Mouse (Mus musculus): ENCODE measurements around the gene Tas2r104. TPM values are rescaled to one million over a fixed set of nuclear protein-coding genes. Genes with fewer than 3 reads are reported as not detected.

The Tas2r104 gene
- not detected for polyA plus RNA-seq (2014; fragmentation: Illumina TruSeq; extraction: RNeasy Lipid Tissue Mini Kit (QIAGEN cat#74804); ENCODE audit: low read depth, low replicate concordance)

GRCm38 (mm10) chr6:131685644-131686043 lies at the start of gene Tas2r104:
Gene Tas2r104 (minus strand): TSS chr6:131685744.

GRCm38 (mm10) chr6:131689963-131690362 lies 4.4 kb upstream of the Tas2r104 start, which contains the start of gene Tas2r114:
Gene Tas2r114 (minus strand): TSS chr6:131690063.

GRCm38 (mm10) chr6:131687395-131687794 lies 1.9 kb upstream of the Tas2r104 start, which contains the start of gene Tas2r105:
Gene Tas2r105 (minus strand): TSS chr6:131687495.

GRCm38 (mm10) chr6:131678786-131679185 lies 6.8 kb downstream of the Tas2r104 start, which contains the start of gene Tas2r106:
Gene Tas2r106 (minus strand): TSS chr6:131678886.

GRCm38 (mm10) chr6:131660049-131660448 lies 25.5 kb downstream of the Tas2r104 start, which contains the start of gene Tas2r107:
Gene Tas2r107 (minus strand): TSS chr6:131660149.

Other genes with a start within 250 kb of the Tas2r104 start
- gene 5430401F13Rik, start 199.3 kb downstream of the Tas2r104 start, polyA plus RNA-seq (2014; fragmentation: Illumina TruSeq; extraction: RNeasy Lipid Tissue Mini Kit (QIAGEN cat#74804); ENCODE audit: low read depth, low replicate concordance) = not detected
- gene Gm6619, start 199.3 kb downstream of the Tas2r104 start, polyA plus RNA-seq (2014; fragmentation: Illumina TruSeq; extraction: RNeasy Lipid Tissue Mini Kit (QIAGEN cat#74804); ENCODE audit: low read depth, low replicate concordance) = not detected
- not detected for gene Tas2r130, start 54.8 kb downstream of the Tas2r104 start, polyA plus RNA-seq (2014; fragmentation: Illumina TruSeq; extraction: RNeasy Lipid Tissue Mini Kit (QIAGEN cat#74804); ENCODE audit: low read depth, low replicate concordance)
- gene Tas2r107, start 25.6 kb downstream of the Tas2r104 start, polyA plus RNA-seq (2014; fragmentation: Illumina TruSeq; extraction: RNeasy Lipid Tissue Mini Kit (QIAGEN cat#74804); ENCODE audit: low read depth, low replicate concordance) = not detected
- not detected for gene Tas2r106, start 6.9 kb downstream of the Tas2r104 start, polyA plus RNA-seq (2014; fragmentation: Illumina TruSeq; extraction: RNeasy Lipid Tissue Mini Kit (QIAGEN cat#74804); ENCODE audit: low read depth, low replicate concordance)
- gene Tas2r105, start 1.8 kb upstream of the Tas2r104 start, polyA plus RNA-seq (2014; fragmentation: Illumina TruSeq; extraction: RNeasy Lipid Tissue Mini Kit (QIAGEN cat#74804); ENCODE audit: low read depth, low replicate concordance) = not detected
- gene Tas2r114, start 4.3 kb upstream of the Tas2r104 start, polyA plus RNA-seq (2014; fragmentation: Illumina TruSeq; extraction: RNeasy Lipid Tissue Mini Kit (QIAGEN cat#74804); ENCODE audit: low read depth, low replicate concordance) = not detected